Mouse (Mus musculus) kidney, embryonic 16.5 days (tissue): ENCODE measurements around the gene Tgfbr3. TPM values are rescaled to one million over a fixed set of nuclear protein-coding genes. Genes with fewer than 3 reads are reported as not detected.

ENCODE experiments used
- ATAC-seq: fragments of 200-750 bp; cut with Nextera tagmentation; 2 replicates; pipeline ENCODE4 v1.8.0; 2017; ENCODE audit warnings: moderate TSS enrichment; ENCODE audit not compliant: low FRiP score, low TSS enrichment
- H3K27ac ChIP-seq: fragments of 300-500 bp; sonication (generic); 2 replicates; pipeline ENCODE4 v1.5.1; 2014; ENCODE audit warnings: low read length
- H3K27me3 ChIP-seq: fragments of 300-500 bp; sonication (generic); 2 replicates; pipeline ENCODE4 v1.6.1; 2014; ENCODE audit warnings: low read length, control low read depth, mixed read lengths; ENCODE audit not compliant: insufficient read depth
- H3K36me3 ChIP-seq: fragments of 300-500 bp; sonication (generic); 2 replicates; pipeline ENCODE4 v1.6.1; 2014; ENCODE audit warnings: low read length, control low read depth, mixed read lengths; ENCODE audit not compliant: insufficient read depth
- H3K4me1 ChIP-seq: fragments of 300-500 bp; sonication (generic); 2 replicates; pipeline ENCODE4 v1.6.1; 2014; ENCODE audit warnings: low read length, control low read depth, mixed read lengths; ENCODE audit not compliant: insufficient read depth
- H3K4me2 ChIP-seq: fragments of 300-500 bp; sonication (generic); replicated peaks from 2 replicates; pipeline ENCODE4 v1.6.1; 2014; ENCODE audit warnings: low read depth, low read length
- H3K4me3 ChIP-seq: fragments of 300-500 bp; sonication (generic); 2 replicates; pipeline ENCODE4 v1.5.1; 2014; ENCODE audit warnings: mild to moderate bottlenecking, low read length
- H3K9ac ChIP-seq: fragments of 300-500 bp; sonication (generic); replicated peaks from 2 replicates; pipeline ENCODE4 v1.6.1; 2014; ENCODE audit warnings: low read length
- H3K9me3 ChIP-seq: fragments of 300-500 bp; sonication (generic); 2 replicates; pipeline ENCODE4 v1.6.1; 2016; ENCODE audit warnings: low read length, control low read depth
- WGBS: fragments of 180-500 bp; shearing (Covaris S2); extraction: QIAGEN DNeasy Blood & Tissue Kit; methylation state at CpG from one replicate; pipeline ENCODE4 v1.1.7; 2014; 5-methylcytosine and 5-hydroxymethylcytosine counted together
- polyA plus RNA-seq: library from polyadenylated mRNA; unstranded; fragments of >200 nt; fragmentation: Nextera tagmentation; extraction: Ambion mirVana; gene quantifications from 2 replicates; pipeline ENCODE4 v1.2.1, GENCODE M21; 2015

Gene Tgfbr3
- polyA plus RNA-seq, 1 experiment from 2014 or later = 17.3 TPM

- H3K4me1 ChIP-seq = peaks cover 10% of the 10 kb centered on the region; the same call in 1 of the 2 replicates
- H3K27me3 ChIP-seq = no peaks in the 10 kb centered on the region
- H3K27ac ChIP-seq = no peak overlapping the region
- H3K36me3 ChIP-seq = no peaks in the 10 kb centered on the region
- no peak overlapping the region for H3K4me3 ChIP-seq
- peaks cover 6% of the 10 kb centered on the region; the same call in 1 of the 2 replicates for H3K9me3 ChIP-seq
- no peak overlapping the region for H3K4me2 ChIP-seq
- ATAC-seq = no peak
- WGBS = 78% methylated on average over 9 of the region's 9 CpGs
- H3K9ac ChIP-seq = no peak overlapping the region
These were observed 6.7 kb downstream of the Tgfbr3 start for GRCm38 (mm10) chr5:107282561-107283307.

- 69% methylated on average over 4 of the region's 4 CpGs for WGBS
- no peak overlapping the region for H3K4me2 ChIP-seq
- H3K36me3 ChIP-seq = no peaks in the 10 kb centered on the region
- H3K27me3 ChIP-seq = no peaks in the 10 kb centered on the region
- H3K9ac ChIP-seq = no peak overlapping the region
- H3K4me1 ChIP-seq = peaks cover 9% of the 10 kb centered on the region
- H3K4me3 ChIP-seq = no peak overlapping the region
- H3K9me3 ChIP-seq = peaks cover 6% of the 10 kb centered on the region; the same call in 1 of the 2 replicates
- no peak overlapping the region for H3K27ac ChIP-seq
- ATAC-seq = no peak
These were observed 10.2 kb downstream of the Tgfbr3 start for GRCm38 (mm10) chr5:107279263-107279662.

- peaks cover 6% of the 10 kb centered on the region; the same call in 1 of the 2 replicates for H3K9me3 ChIP-seq
- peaks cover 22% of the 10 kb centered on the region for H3K4me1 ChIP-seq
- no peak overlapping the region for H3K27ac ChIP-seq
- WGBS = 52% methylated on average over 3 of the region's 3 CpGs
- no peak overlapping the region for H3K4me3 ChIP-seq
- H3K36me3 ChIP-seq = no peaks in the 10 kb centered on the region
- no peak overlapping the region for H3K4me2 ChIP-seq
- H3K9ac ChIP-seq = no peak overlapping the region
- no peaks in the 10 kb centered on the region for H3K27me3 ChIP-seq
- ATAC-seq = no peak
These were observed 13.2 kb downstream of the Tgfbr3 start for GRCm38 (mm10) chr5:107276186-107276585.

- Histone ChIP-seq H3K9me3 (no peaks in the 10 kb centered on the region), H3K36me3 (no peaks in the 10 kb centered on the region), H3K4me2 (no peak overlapping the region), H3K27me3 (no peaks in the 10 kb centered on the region), H3K27ac (peak overlapping the region; percentile 40; the same call in 1 of the 2 replicates), H3K9ac (no peak overlapping the region), H3K4me3 (no peak overlapping the region), H3K4me1 (peaks cover 40% of the 10 kb centered on the region)
- WGBS = 36% methylated on average over 11 of the region's 11 CpGs
- peak; percentile 83 for ATAC-seq
These were observed 17.0 kb downstream of the Tgfbr3 start for GRCm38 (mm10) chr5:107272252-107273028.

- Histone ChIP-seq H3K4me1 (peaks cover 36% of the 10 kb centered on the region), H3K9ac (no peak overlapping the region; the same call in 1 of the 2 replicates), H3K4me3 (peak overlapping the region; percentile 12; the same call in 1 of the 2 replicates), H3K36me3 (no peaks in the 10 kb centered on the region), H3K4me2 (peak overlapping the region; percentile 45), H3K9me3 (no peaks in the 10 kb centered on the region), H3K27ac (peak overlapping the region; percentile 84), H3K27me3 (no peaks in the 10 kb centered on the region)
- WGBS = 12% methylated on average over 6 of the region's 6 CpGs
- ATAC-seq = peak; percentile 86
These were observed 20.5 kb downstream of the Tgfbr3 start for GRCm38 (mm10) chr5:107269006-107269328.

GRCm38 (mm10) chr5:107268121-107269005, 21.1 kb downstream of the Tgfbr3 start:
- no peaks in the 10 kb centered on the region for H3K27me3 ChIP-seq
- 44% methylated on average over 16 of the region's 16 CpGs for WGBS
- H3K36me3 ChIP-seq = no peaks in the 10 kb centered on the region
- peaks cover 35% of the 10 kb centered on the region for H3K4me1 ChIP-seq
- H3K9me3 ChIP-seq = no peaks in the 10 kb centered on the region
- peak overlapping the region; percentile 84 for H3K27ac ChIP-seq
- peak overlapping the region; percentile 45 for H3K4me2 ChIP-seq
- ATAC-seq = peak; percentile 66
- peak overlapping the region; percentile 44 for H3K9ac ChIP-seq
- H3K4me3 ChIP-seq = peak overlapping the region; percentile 12; the same call in 1 of the 2 replicates

- H3K27me3 ChIP-seq = no peaks in the 10 kb centered on the region
- H3K9me3 ChIP-seq = no peaks in the 10 kb centered on the region
- no peak overlapping the region for H3K4me3 ChIP-seq
- no peak overlapping the region for H3K27ac ChIP-seq
- H3K4me2 ChIP-seq = no peak overlapping the region
- ATAC-seq = no peak
- WGBS = 82% methylated on average over 3 of the region's 3 CpGs
- H3K4me1 ChIP-seq = peaks cover 21% of the 10 kb centered on the region
- H3K9ac ChIP-seq = no peak overlapping the region
- H3K36me3 ChIP-seq = no peaks in the 10 kb centered on the region
These were observed 22.9 kb downstream of the Tgfbr3 start for GRCm38 (mm10) chr5:107266566-107266965.

GRCm38 (mm10) chr5:107264426-107265360, 24.7 kb downstream of the Tgfbr3 start:
- 89% methylated on average over 16 of the region's 16 CpGs for whole genome bisulfite sequencing
- no peak for ATAC-seq

More at GRCm38 (mm10) chr5:107264426-107265360, 24.7 kb downstream of the Tgfbr3 start:
- Histone ChIP-seq H3K36me3 (no peaks in the 10 kb centered on the region), H3K4me3 (no peak overlapping the region), H3K4me1 (peaks cover 21% of the 10 kb centered on the region), H3K9ac (no peak overlapping the region), H3K9me3 (no peaks in the 10 kb centered on the region), H3K27ac (no peak overlapping the region), H3K4me2 (no peak overlapping the region), H3K27me3 (no peaks in the 10 kb centered on the region)
